8 mouse cellular contexts compared by ENCODE assay signal in the genomic region with DNA sequence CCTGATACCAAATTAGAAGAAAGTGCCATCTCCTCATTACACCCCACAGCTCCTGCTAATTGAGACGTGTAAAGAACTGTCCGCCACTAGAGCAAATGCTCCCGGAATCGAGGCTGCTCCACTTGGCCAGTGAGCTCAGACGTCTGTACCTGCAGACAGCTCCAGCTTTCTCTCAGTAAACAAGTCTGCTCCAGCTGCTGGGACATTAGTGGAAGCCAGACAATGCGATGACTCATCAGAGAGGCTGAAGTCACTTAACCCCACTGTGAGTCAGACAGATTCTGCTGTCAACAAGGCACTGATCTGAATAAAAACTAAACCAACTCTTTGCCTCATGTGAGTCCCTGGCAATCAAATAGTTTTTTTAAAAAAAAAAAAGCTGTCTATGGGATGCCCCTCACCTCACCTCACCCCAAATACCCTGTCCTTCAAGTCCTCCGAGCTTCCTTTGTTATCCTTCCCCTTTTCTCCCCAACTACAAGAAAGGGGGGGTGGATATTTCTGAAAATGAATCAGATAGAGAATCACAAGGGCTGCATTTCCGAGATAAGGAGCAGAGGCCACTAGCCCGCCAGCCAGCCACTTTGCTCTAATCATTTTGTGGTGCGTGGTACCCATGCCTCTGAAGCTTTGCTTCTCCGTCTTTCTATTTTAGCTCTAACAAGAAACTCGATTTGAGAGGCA. TPM values are rescaled to one million over a fixed set of nuclear protein-coding genes. Genes with fewer than 3 reads are reported as not detected.
DNase-seq lines count a peak whose midpoint lies in the region; ATAC-seq lines count a peak whose summit lies in the region.

No protein-coding gene starts in this region.

- no peak overlapping the region for H3K9ac ChIP-seq in hindbrain, embryonic 13.5 days

- H3K9me3 ChIP-seq in hindbrain, embryonic 13.5 days, result no peaks in the 10 kb centered on the region
- H3K9me3 ChIP-seq in hindbrain, embryonic 10.5 days, result no peaks in the 10 kb centered on the region

- 0 out of 2 replicates have a peak, but pooled peaks have one; percentile 43 for ATAC-seq in hindbrain, embryonic 13.5 days (ENCODE audit: low FRiP score)

- H3K27me3 ChIP-seq in hindbrain, embryonic 13.5 days, result no peaks in the 10 kb centered on the region
- H3K27me3 ChIP-seq in hindbrain, embryonic 10.5 days (ENCODE audit: insufficient read depth, poor library complexity, severe bottlenecking), result no peaks in the 10 kb centered on the region

- H3K4me2 ChIP-seq in hindbrain, embryonic 13.5 days, result no peak overlapping the region

- intact Hi-C loops in heart, postnatal 10 days (cut with DNase I), result no loop called here

- whole genome bisulfite sequencing in hindbrain, embryonic 13.5 days, result 60% methylated on average over 12 of the region's 12 CpGs
- 59% methylated on average over 12 of the region's 12 CpGs for WGBS in hindbrain, embryonic 10.5 days

- H3K4me1 ChIP-seq in hindbrain, embryonic 13.5 days (replicated peaks), result no peaks in the 10 kb centered on the region
- H3K4me1 ChIP-seq in hindbrain, embryonic 10.5 days (replicated peaks), result no peaks in the 10 kb centered on the region

- no peak for DNase-seq in hindbrain, embryonic 10.5 days (ENCODE audit: low spot score)
- DNase-seq in CD4-positive helper T cell, adult 2 months (ENCODE audit: low read depth, low spot score), result peak; percentile 12
- DNase-seq in c-Kit-positive CD71-positive TER-119-negative erythroid progenitor cells, embryonic 14.5 days (ENCODE audit: low read depth), result peak; percentile 40
- DNase-seq in heart, postnatal 10 days, result peak; percentile 73 to 77
- DNase-seq in lung, postnatal 10 days, result peak; percentile 52
- no peak for DNase-seq in spleen, adult 12 weeks (ENCODE audit: low spot score)
- DNase-seq in cerebellum, adult 11-12 months, result no peak

- H3K4me3 ChIP-seq in hindbrain, embryonic 13.5 days, result no peak overlapping the region
- no peak overlapping the region for H3K4me3 ChIP-seq in hindbrain, embryonic 10.5 days

- H3K27ac ChIP-seq in hindbrain, embryonic 13.5 days, result no peak overlapping the region
- no peak overlapping the region for H3K27ac ChIP-seq in hindbrain, embryonic 10.5 days

- H3K36me3 ChIP-seq in hindbrain, embryonic 13.5 days, result no peaks in the 10 kb centered on the region
- no peaks in the 10 kb centered on the region for H3K36me3 ChIP-seq in hindbrain, embryonic 10.5 days

RNA-seq across cellular contexts. Expression of a gene that starts 31.6 kb away (rescaled TPM):
- polyA plus RNA-seq in hindbrain, embryonic 13.5 days (2015; fragmentation: Nextera tagmentation; extraction: Ambion mirVana), result 47.8 and 48.5 TPM in 2 replicates
- polyA plus RNA-seq in hindbrain, embryonic 10.5 days (2016; fragmentation: Nextera tagmentation; extraction: Ambion mirVana), result 2.6 and 7.5 TPM in 2 replicates
- total RNA-seq in heart, postnatal 10 days (2021), result 1 to 10 TPM; 6.4 to 8.4 TPM

RNA-seq across cellular contexts. Expression of a gene that starts 38.9 kb away (rescaled TPM):
- polyA plus RNA-seq in hindbrain, embryonic 13.5 days (2015; fragmentation: Nextera tagmentation; extraction: Ambion mirVana), result 18.3 and 19.1 TPM in 2 replicates
- polyA plus RNA-seq in hindbrain, embryonic 10.5 days (2016; fragmentation: Nextera tagmentation; extraction: Ambion mirVana), result 21.3 and 27.8 TPM in 2 replicates
- total RNA-seq in heart, postnatal 10 days (2021), result 1 to 10 TPM; 7.3 to 8.1 TPM

Comparison
In these comparisons a context has a peak if more than half of its experiments do, and no peak if none do; other contexts are left out.
1. DNase-seq: peak in CD4-positive helper T cell, adult 2 months (single experiment), c-Kit-positive CD71-positive TER-119-negative erythroid progenitor cells, embryonic 14.5 days (single experiment), heart, postnatal 10 days (2 of 2) and lung, postnatal 10 days (single experiment); none in hindbrain, embryonic 10.5 days (single experiment), spleen, adult 12 weeks (single experiment) and cerebellum, adult 11-12 months (single experiment).